Mouse (Mus musculus): Measurements from ENCODE around the gene Sgms2.

DNA sequence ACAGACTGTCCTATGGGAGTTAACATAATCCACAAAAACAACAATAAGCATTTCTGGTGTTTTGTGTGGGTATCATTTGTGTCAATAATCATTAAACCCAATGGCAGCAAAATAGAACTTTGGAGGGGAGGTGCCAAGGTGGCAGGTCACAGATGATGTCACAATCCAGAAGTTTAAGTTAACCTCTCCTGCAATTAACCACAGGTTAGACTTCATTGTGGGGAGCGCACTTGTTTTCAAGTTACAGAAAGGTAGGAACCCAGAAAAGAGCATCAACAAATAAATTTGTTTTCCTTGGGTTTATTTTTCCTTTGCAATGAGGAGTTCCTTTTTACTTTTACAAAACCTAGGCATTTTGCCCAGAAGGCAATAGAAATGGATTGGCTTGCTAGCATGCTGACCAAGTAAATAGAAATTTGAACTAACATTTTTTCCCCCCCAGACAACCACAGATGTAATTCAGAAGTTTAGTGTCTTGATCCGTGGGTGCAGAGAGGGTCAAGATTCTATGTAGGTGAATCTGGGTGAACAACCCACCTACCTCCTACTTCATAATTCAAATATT lies at the start of gene Sgms2:
- no peak for TF ChIP-seq EP300 (IDR thresholded peaks at IDR 0.05; ENCODE audit: low read depth)
- no peak for TF ChIP-seq CTCF (IDR thresholded peaks at IDR 0.05; ENCODE audit: low read depth)

Data from liver, postnatal 0 days (tissue).